Comparison of ENCODE assay signal across 24 mouse cellular contexts in the genomic region with DNA sequence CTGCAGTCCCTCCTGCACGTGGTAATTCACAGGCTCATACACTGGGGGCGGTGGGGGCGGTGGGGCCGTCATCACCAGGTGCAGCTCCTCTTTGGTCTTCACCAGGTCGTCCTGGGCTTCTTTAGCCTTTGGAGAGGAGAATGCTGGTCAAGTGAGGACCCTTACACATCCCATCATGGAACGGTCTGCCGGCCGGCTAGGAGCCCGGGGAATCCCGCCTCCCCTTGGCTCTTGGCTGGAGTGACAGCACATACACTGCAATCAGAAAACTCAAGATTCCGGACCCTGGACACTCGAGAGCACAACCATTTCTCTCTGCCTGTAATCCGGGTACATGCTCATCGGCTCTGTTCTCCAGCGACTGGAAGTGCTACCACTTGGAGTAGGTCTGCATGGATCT. TPM values are rescaled to one million over a fixed set of nuclear protein-coding genes. Genes with fewer than 3 reads are reported as not detected.
DNase-seq lines count a peak whose midpoint lies in the region; ATAC-seq and TF ChIP-seq lines count a peak whose summit lies in the region.
"Had no signal": no experiment of that assay in that cellular context is flagged by ENCODE, and none has a peak within 500 bp of the region (broad histone marks: within the 10 kb centered on the region; RNA-seq: fewer than 3 reads in every experiment).

No protein-coding gene starts in this region.

- no peak overlapping the region for H3K9ac ChIP-seq in forebrain, embryonic 11.5 days (ENCODE audit: low read length)
- no peak overlapping the region for H3K9ac ChIP-seq in forebrain, embryonic 12.5 days
- no peak overlapping the region for H3K9ac ChIP-seq in neural tube, embryonic 11.5 days (ENCODE audit: low read length)
- H3K9ac ChIP-seq: embryonic facial prominence, embryonic 15.5 days; forebrain, embryonic 15.5 days; heart, embryonic 15.5 days; hindbrain, embryonic 14.5 days; kidney, embryonic 15.5 days; liver, embryonic 15.5 days; lung, embryonic 15.5 days; neural tube, embryonic 12.5 days had no signal

- no peak for ATAC-seq in forebrain, embryonic 11.5 days (replicated peaks; ENCODE audit: low FRiP score)
- no peak for ATAC-seq in forebrain, embryonic 12.5 days (ENCODE audit: low FRiP score)
- ATAC-seq in neural tube, embryonic 11.5 days (ENCODE audit: insufficient read depth, low FRiP score, low TSS enrichment), result no peak
- ATAC-seq: forebrain, embryonic 15.5 days had no signal

- no peak overlapping the region for H3K4me2 ChIP-seq in forebrain, embryonic 11.5 days (ENCODE audit: low read depth, low read length, severe bottlenecking)
- no peak overlapping the region for H3K4me2 ChIP-seq in forebrain, embryonic 12.5 days
- no peak overlapping the region for H3K4me2 ChIP-seq in neural tube, embryonic 11.5 days (ENCODE audit: low read depth)
- H3K4me2 ChIP-seq: embryonic facial prominence, embryonic 15.5 days; forebrain, embryonic 15.5 days; heart, embryonic 15.5 days; hindbrain, embryonic 14.5 days; kidney, embryonic 15.5 days; liver, embryonic 15.5 days; lung, embryonic 15.5 days; neural tube, embryonic 12.5 days had no signal

- H3K27me3 ChIP-seq in forebrain, embryonic 11.5 days (ENCODE audit: control insufficient read depth, insufficient read depth, low read length), result no peaks in the 10 kb centered on the region
- no peaks in the 10 kb centered on the region for H3K27me3 ChIP-seq in forebrain, embryonic 12.5 days
- no peaks in the 10 kb centered on the region for H3K27me3 ChIP-seq in neural tube, embryonic 11.5 days (ENCODE audit: control insufficient read depth, insufficient read depth, low read length)
- H3K27me3 ChIP-seq in E14TG2a.4 (ENCODE audit: insufficient read depth, low read length), result no peaks in the 10 kb centered on the region
- H3K27me3 ChIP-seq: embryonic facial prominence, embryonic 15.5 days; forebrain, embryonic 15.5 days; heart, embryonic 15.5 days; kidney, embryonic 15.5 days; liver, embryonic 15.5 days; lung, embryonic 15.5 days; neural tube, embryonic 12.5 days had no signal

- peaks cover 19% of the 10 kb centered on the region; the same call in 1 of the 2 replicates for H3K4me1 ChIP-seq in forebrain, embryonic 11.5 days (replicated peaks; ENCODE audit: control insufficient read depth, insufficient read depth, low read length)
- H3K4me1 ChIP-seq in forebrain, embryonic 12.5 days, result peaks cover 61% of the 10 kb centered on the region
- H3K4me1 ChIP-seq in neural tube, embryonic 11.5 days (ENCODE audit: control insufficient read depth, insufficient read depth, low read length), result peaks cover 18% of the 10 kb centered on the region; the same call in 1 of the 2 replicates
- no peaks in the 10 kb centered on the region for H3K4me1 ChIP-seq in E14TG2a.4 (replicated peaks; ENCODE audit: low read depth, low read length)

- peaks cover 4% of the 10 kb centered on the region; the same call in 1 of the 2 replicates for H3K36me3 ChIP-seq in forebrain, embryonic 11.5 days (ENCODE audit: control insufficient read depth, insufficient read depth, low read length)
- H3K36me3 ChIP-seq in forebrain, embryonic 12.5 days (replicated peaks), result peaks cover 43% of the 10 kb centered on the region
- H3K36me3 ChIP-seq in neural tube, embryonic 11.5 days (ENCODE audit: control insufficient read depth, insufficient read depth, low read length), result peaks cover 3% of the 10 kb centered on the region; the same call in 1 of the 2 replicates
- peaks cover 98% of the 10 kb centered on the region for H3K36me3 ChIP-seq in E14TG2a.4 (ENCODE audit: insufficient read depth, low read length)

- no peak for TF ChIP-seq CTCF in E14TG2a.4 (conservative IDR thresholded peaks at IDR 0.05; ENCODE audit: low read length)

- H3K9me3 ChIP-seq in forebrain, embryonic 11.5 days (ENCODE audit: control insufficient read depth, low read length), result no peaks in the 10 kb centered on the region
- no peaks in the 10 kb centered on the region for H3K9me3 ChIP-seq in forebrain, embryonic 12.5 days
- H3K9me3 ChIP-seq in neural tube, embryonic 11.5 days (ENCODE audit: control insufficient read depth, low read length), result no peaks in the 10 kb centered on the region
- peaks cover 100% of the 10 kb centered on the region for H3K9me3 ChIP-seq in E14TG2a.4 (ENCODE audit: low read length)
- H3K9me3 ChIP-seq: embryonic facial prominence, embryonic 10.5 days; embryonic facial prominence, embryonic 15.5 days; forebrain, embryonic 15.5 days; heart, embryonic 15.5 days; kidney, embryonic 15.5 days; liver, embryonic 15.5 days; lung, embryonic 15.5 days; megakaryocyte, embryonic 14.5 days; neural tube, embryonic 12.5 days had no signal

- 92% methylated on average over 15 of the region's 15 CpGs for WGBS in forebrain, embryonic 11.5 days
- 91% methylated on average over 15 of the region's 15 CpGs for WGBS in forebrain, embryonic 12.5 days
- WGBS in neural tube, embryonic 11.5 days, result 92% methylated on average over 15 of the region's 15 CpGs

- H3K27ac ChIP-seq in forebrain, embryonic 11.5 days (ENCODE audit: low read depth, low read length), result no peak overlapping the region
- H3K27ac ChIP-seq in forebrain, embryonic 12.5 days, result no peak overlapping the region
- H3K27ac ChIP-seq in neural tube, embryonic 11.5 days (ENCODE audit: low read depth, low read length), result no peak overlapping the region
- H3K27ac ChIP-seq: embryonic facial prominence, embryonic 15.5 days; forebrain, embryonic 15.5 days; heart, embryonic 15.5 days; kidney, embryonic 15.5 days; liver, embryonic 15.5 days; lung, embryonic 15.5 days; neural tube, embryonic 12.5 days had no signal

- no peak overlapping the region for H3K4me3 ChIP-seq in forebrain, embryonic 11.5 days (ENCODE audit: low read depth, low read length)
- H3K4me3 ChIP-seq in forebrain, embryonic 12.5 days (replicated peaks), result no peak overlapping the region
- no peak overlapping the region for H3K4me3 ChIP-seq in neural tube, embryonic 11.5 days (ENCODE audit: low read depth, low read length)
- peak overlapping the region; percentile 37; the same call in 1 of the 2 replicates for H3K4me3 ChIP-seq in E14TG2a.4 (replicated peaks; ENCODE audit: low read length)
- H3K4me3 ChIP-seq: embryonic facial prominence, embryonic 10.5 days; embryonic facial prominence, embryonic 15.5 days; forebrain, embryonic 15.5 days; heart, embryonic 15.5 days; kidney, embryonic 15.5 days; liver, embryonic 15.5 days; lung, embryonic 15.5 days; neural tube, embryonic 12.5 days had no signal

- peak; percentile 46 for DNase-seq in forebrain, embryonic 11.5 days (ENCODE audit: low spot score)
- DNase-seq in kidney, postnatal 14 days, result peak; percentile 1
- no peak for DNase-seq in kidney, postnatal 25 days
- peak; percentile 5 for DNase-seq in neural tube, embryonic 11.5 days (ENCODE audit: low spot score)
- no peak for DNase-seq in neural tube, embryonic 10.5 days (ENCODE audit: extremely low spot score, low spot score)
- no peak for DNase-seq in adrenal gland, postnatal 25 days
- DNase-seq: adrenal gland, postnatal 36 days; cerebellum, postnatal 14 days; midbrain, embryonic 14.5 days; right cerebral cortex, adult 18-20 months; spleen, adult 18-20 months; thymus, adult 2 months had no signal

RNA-seq across cellular contexts. Expression of a gene that starts 42.8 kb away (rescaled TPM):
- polyA plus RNA-seq in forebrain, embryonic 11.5 days (2014; fragmentation: Nextera tagmentation; extraction: Ambion mirVana), result 122 and 135 TPM in 2 replicates
- 115 and 122 TPM in 2 replicates for polyA plus RNA-seq in forebrain, embryonic 12.5 days (2016; fragmentation: Nextera tagmentation; extraction: Ambion mirVana)
- polyA plus RNA-seq in neural tube, embryonic 11.5 days (2014; fragmentation: Nextera tagmentation; extraction: Ambion mirVana), result 63.4 and 74.3 TPM in 2 replicates
- 17.9 and 29.0 TPM in 2 replicates for total RNA-seq in adrenal gland, postnatal 25 days (2021)

Comparison
In these comparisons a context has a peak if more than half of its experiments do, and no peak if none do; other contexts are left out.
1. DNase-seq: peak in forebrain, embryonic 11.5 days (single experiment), kidney, postnatal 14 days (single experiment) and neural tube, embryonic 11.5 days (single experiment); none in kidney, postnatal 25 days (0 of 2), neural tube, embryonic 10.5 days (single experiment) and adrenal gland, postnatal 25 days (single experiment).